Mouse (Mus musculus) olfactory bulb, adult 2 months (tissue): ENCODE data around the gene Mamdc4. TPM values are rescaled to one million over a fixed set of nuclear protein-coding genes. Genes with fewer than 3 reads are reported as not detected.

Experiments used
- H3K27ac ChIP-seq: fragments of 200-500 bp; 2 replicates; pipeline ENCODE4 v1.5.1; 2012; ENCODE audit warnings: low read depth, low read length; ENCODE audit not compliant: insufficient read depth
- H3K4me1 ChIP-seq: fragments of 200-500 bp; 2 replicates; pipeline ENCODE4 v1.6.1; 2012; ENCODE audit warnings: low read length; ENCODE audit not compliant: control insufficient read depth, insufficient read depth
- H3K4me3 ChIP-seq: fragments of 200-500 bp; 2 replicates; pipeline ENCODE4 v1.5.1; 2012; ENCODE audit warnings: mild to moderate bottlenecking, low read depth, low read length, moderate library complexity; ENCODE audit not compliant: insufficient read depth
- CTCF ChIP-seq: fragments of 200-500 bp; IDR thresholded peaks from 2 replicates; pipeline ENCODE4 v1.5.1; 2012; ENCODE audit warnings: low read depth, mild to moderate bottlenecking, low read length, moderate library complexity; ENCODE audit not compliant: insufficient read depth
- POLR2A ChIP-seq: fragments of 200-500 bp; IDR thresholded peaks from 2 replicates; pipeline ENCODE4 v1.6.1; 2012; ENCODE audit warnings: mild to moderate bottlenecking, low read depth, low read length, moderate library complexity; ENCODE audit not compliant: insufficient read depth
- WGBS: fragments of 180-500 bp; shearing (Covaris S2); methylation state at CpG from one replicate; pipeline ENCODE4 v1.1.7; 2018; 5-methylcytosine and 5-hydroxymethylcytosine counted together
- polyA plus RNA-seq: library from polyadenylated mRNA; stranded (reverse); fragments of >200 nt; gene quantifications from 2 replicates; pipeline ENCODE4 v1.2.4, GENCODE M21; 2012; ENCODE audit warnings: low replicate concordance; ENCODE audit not compliant: missing spikeins, insufficient read depth, insufficient read length

The Mamdc4 gene
- polyA plus RNA-seq, 1 experiment, result not detected

DNA sequence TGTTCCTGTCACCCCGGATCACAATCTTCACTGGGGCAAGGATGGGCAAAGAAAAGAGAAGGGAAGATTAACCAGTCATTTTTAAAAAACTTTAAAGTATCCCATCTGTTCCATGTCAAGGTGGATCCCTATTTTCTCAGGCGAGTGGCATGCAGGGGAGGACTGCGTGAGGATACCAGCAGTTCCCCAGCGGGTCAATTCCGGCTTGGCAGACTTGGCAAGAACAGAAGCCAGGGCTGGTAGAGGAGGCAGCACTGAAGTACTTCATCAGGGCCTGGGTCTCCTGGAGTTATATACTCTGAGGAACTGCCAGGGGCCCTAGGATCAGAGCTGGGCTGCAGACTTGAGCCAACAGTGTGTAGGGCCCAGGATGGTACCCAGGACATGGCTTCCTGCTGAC lies 27.9 kb upstream of the Mamdc4 start:
- no peak for TF ChIP-seq POLR2A
- no peak for TF ChIP-seq CTCF
- H3K27ac ChIP-seq, result no peak overlapping the region
- H3K4me1 ChIP-seq, result peaks cover 3% of the 10 kb centered on the region; the same call in 1 of the 2 replicates
- H3K4me3 ChIP-seq, result no peak overlapping the region
- WGBS, result 90% methylated on average over 5 of the region's 5 CpGs

DNA sequence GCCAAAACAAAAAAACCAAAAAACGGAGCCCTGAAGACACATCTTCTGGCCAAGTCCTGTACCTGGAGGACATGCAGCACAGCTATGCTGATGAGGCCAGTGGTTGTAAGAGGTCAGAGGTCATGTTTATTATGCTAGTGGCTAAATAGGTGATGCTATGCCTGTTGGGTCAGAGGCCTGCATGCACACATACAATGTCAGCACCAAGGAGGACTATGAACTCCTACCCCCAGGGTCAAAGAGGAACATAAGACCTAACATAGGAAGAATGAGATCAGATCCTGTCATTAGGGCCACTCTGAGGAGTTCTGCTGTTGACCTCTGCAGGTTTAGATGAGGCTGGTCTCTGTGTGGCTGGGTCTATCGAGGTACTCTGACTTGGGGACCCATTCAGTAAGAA lies 25.4 kb upstream of the Mamdc4 start:
- H3K27ac ChIP-seq, result no peak overlapping the region
- TF ChIP-seq POLR2A, result no peak
- no peak for TF ChIP-seq CTCF
- H3K4me3 ChIP-seq, result no peak overlapping the region
- H3K4me1 ChIP-seq, result no peaks in the 10 kb centered on the region; the same call in 1 of the 2 replicates
- 73% methylated on average over 2 of the region's 2 CpGs for WGBS

DNA sequence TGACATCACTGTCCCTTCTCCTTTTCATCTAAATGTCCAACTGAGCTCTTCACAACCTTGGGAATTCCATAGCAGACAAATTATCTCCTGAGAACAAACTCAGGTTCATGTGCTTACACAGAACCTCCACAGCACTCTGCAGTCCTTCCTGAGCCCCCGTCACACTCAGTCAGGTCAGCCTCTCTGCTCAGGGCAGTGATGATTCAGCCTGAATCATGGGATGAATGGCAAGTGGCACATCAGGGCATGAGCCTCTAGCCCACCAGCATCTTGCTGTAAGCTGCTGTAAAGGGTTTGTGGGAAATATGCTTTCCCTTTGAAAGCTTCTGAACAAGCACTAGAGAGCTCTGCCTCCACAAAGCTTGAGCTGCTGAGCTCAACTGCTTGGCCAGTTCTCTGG lies 24.1 kb upstream of the Mamdc4 start:
- 94% methylated on average over 1 of the region's 1 CpGs for WGBS

DNA sequence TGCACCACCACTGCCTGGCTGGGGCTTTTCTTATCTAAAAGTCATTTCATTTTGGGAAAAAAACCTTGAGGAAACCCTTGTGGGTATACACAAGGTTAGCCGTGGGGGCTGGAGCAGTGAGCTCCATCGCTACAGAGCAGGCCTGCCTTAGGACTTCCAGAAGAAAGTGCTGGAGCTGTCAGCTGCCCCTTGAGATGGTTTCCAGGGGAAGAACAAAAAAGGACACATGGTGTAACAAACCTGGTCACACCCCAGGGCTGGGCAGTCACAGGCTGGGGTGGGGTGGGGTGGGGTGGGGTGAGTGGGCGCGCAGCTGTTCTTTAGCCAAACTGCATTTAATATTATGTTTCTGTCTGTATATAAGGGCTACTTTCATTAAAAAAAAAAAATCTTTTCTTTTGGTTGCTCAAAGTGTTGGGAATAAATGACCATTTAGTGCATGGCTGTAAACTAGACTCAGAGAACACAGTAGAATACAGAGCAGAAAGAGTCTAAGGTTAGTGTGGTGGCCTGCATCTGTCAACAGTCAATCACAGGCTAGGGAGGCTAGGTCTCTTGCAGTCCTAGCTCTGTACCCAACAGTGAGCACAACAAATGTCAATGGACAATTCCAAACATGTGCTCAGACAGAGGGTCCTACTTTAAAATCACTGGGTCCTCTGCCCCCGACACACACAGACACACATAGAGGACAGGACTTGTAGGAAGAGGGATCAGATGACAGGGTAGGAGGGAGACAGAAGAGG lies 22.3 kb upstream of the Mamdc4 start:
- Histone ChIP-seq H3K27ac (no peak overlapping the region), H3K4me3 (no peak overlapping the region), H3K4me1 (no peaks in the 10 kb centered on the region)
- WGBS, result 97% methylated on average over 5 of the region's 5 CpGs
- TF ChIP-seq POLR2A (no peak), CTCF (no peak)

More for the DNA sequence above, 24.1 kb upstream of the Mamdc4 start:
- no peak overlapping the region for H3K27ac ChIP-seq
- H3K4me3 ChIP-seq, result no peak overlapping the region
- no peaks in the 10 kb centered on the region; the same call in 1 of the 2 replicates for H3K4me1 ChIP-seq
- TF ChIP-seq CTCF (no peak), POLR2A (no peak)

DNA sequence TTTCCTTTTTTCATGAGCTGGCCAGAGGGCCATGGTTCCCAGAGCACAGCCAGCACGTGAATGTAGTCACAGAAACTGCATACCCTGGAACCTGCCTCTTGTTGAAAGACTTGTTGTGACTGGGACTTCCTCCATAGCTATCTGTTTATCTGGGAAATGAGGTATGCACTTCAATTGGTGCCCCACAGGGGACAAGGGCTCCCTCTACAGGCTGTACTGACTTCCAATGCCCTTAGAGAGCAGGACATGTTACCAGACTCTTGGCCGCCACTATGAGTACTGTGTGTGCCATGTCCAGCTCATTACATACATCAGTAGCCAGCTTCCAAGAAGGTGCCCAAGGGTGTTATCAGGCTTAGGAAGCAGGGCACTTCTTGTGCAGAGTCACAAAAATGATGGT lies 17.2 kb upstream of the Mamdc4 start:
- H3K4me3 ChIP-seq, result no peak overlapping the region
- 78% methylated on average over 2 of the region's 2 CpGs for WGBS
- no peak for TF ChIP-seq POLR2A
- TF ChIP-seq CTCF, result no peak

DNA sequence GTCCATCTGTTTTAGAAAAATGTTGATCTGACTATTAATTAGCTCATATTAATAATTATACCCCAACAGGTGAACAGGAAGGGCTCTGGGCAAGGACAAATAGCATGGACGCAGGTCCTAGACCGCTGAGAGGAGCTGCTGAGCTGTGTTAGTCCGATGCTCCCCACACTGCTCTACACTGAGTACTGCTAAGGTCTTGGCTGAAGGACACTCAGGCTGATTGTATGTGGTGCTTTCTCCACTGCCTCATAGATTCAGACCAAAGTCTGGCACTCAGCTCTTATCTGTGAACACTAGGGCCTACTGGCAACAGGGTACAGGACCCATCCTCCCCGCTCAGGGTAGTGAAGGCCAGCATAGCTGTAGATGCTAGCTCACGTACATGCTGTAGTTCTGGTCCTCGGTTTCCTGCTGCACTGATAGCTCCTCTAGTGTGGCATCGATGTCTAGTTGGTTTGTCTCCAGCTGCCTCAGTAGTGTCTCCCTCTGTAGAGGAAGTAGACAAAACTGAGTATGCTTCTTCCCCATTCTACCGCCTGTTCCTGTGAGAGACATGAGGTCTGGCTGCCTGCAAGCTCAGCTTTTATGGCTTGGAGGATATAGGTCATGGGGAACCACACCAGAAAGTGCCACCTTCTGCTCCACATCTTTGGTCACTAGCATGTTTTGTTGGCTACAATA lies 13.7 kb upstream of the Mamdc4 start:
- 93% methylated on average over 8 of the region's 8 CpGs for WGBS
- no peak overlapping the region for H3K4me3 ChIP-seq
- no peak for TF ChIP-seq CTCF
- H3K27ac ChIP-seq, result no peak overlapping the region
- peaks cover 10% of the 10 kb centered on the region for H3K4me1 ChIP-seq

More for the DNA sequence above, 17.2 kb upstream of the Mamdc4 start:
- Histone ChIP-seq H3K4me1 (no peaks in the 10 kb centered on the region), H3K27ac (no peak overlapping the region)

DNA sequence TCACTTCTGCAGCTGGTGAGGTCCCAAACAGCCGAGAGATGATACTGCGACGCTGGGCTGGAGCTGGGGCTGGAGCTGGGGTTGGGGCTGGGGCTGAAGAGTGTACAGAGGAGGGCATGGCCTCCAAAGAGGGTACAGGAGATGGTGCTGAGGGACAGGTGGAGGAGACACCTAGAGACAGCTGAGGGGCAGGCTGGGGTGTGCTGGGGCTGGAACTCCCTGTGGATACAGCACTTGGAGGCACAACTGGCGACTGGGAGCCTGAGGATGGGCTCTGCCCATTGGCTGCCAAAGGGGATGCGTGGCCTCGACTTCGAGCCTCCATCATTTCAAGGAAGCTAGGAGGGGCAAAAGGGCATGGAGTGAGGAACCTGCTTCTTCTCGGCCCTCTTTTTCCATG lies 12.6 kb upstream of the Mamdc4 start:
- 92% methylated on average over 8 of the region's 8 CpGs for WGBS
- TF ChIP-seq CTCF (no peak), POLR2A (no peak)
- Histone ChIP-seq H3K4me3 (no peak overlapping the region), H3K4me1 (peaks cover 21% of the 10 kb centered on the region), H3K27ac (no peak overlapping the region)

DNA sequence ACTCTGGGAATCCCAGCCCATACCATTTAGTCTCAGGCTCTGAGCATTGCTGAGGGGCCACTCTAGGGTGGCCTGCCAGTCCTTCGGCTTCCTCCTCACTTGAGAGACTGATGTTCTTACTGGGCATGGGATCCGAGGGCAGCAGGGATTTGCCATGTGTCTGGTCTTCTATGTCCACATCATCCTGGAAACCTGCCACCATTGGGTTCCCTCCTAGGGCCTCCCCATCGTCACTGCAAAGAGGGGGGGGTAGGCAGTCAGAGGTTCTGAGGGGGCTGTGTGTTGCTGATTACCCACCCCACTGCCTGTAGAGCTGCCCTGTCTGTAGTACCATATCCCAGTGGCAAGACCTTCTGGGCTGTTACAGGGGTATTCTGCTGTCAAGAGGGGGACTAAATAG lies 11.0 kb upstream of the Mamdc4 start:
- Histone ChIP-seq H3K27ac (no peak overlapping the region), H3K4me3 (no peak overlapping the region), H3K4me1 (peaks cover 28% of the 10 kb centered on the region)
- WGBS, result 62% methylated on average over 3 of the region's 3 CpGs
- TF ChIP-seq CTCF, result no peak
- TF ChIP-seq POLR2A, result no peak

DNA sequence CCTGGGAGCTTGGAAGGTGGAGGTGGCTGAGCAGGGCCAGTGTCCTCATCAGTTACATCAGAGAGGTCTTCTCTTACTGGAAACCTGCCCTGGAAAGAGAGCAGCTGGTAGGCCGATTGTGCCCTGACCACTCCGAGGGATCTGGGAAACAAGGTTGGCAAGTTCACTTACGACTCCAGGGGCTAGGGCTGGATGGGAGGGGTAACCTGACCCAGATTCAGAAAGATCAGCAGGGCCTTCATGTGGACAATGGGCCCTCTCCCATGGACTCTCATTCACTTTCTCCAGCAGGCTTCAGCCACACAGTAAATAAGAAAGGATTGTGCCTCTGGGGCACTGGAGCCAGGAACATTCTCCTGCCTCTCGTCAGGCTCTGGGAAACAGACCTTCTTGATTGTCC lies 10.2 kb upstream of the Mamdc4 start:
- Histone ChIP-seq H3K4me1 (peaks cover 33% of the 10 kb centered on the region), H3K4me3 (no peak overlapping the region), H3K27ac (0 out of 2 replicates have a peak overlapping the region, but pooled peaks have one; percentile 22)
- no peak for TF ChIP-seq POLR2A
- TF ChIP-seq CTCF, result no peak
- WGBS, result 44% methylated on average over 4 of the region's 4 CpGs
